Mouse (Mus musculus) liver, embryonic 14.5 days (tissue): ENCODE measurements around the gene Apoc4.
A peak's percentile ranks its signal among the peaks of the same experiment; 100 is the strongest.

Source experiments
- CTCF ChIP-seq: IDR thresholded peaks from 2 replicates; pipeline ENCODE4 v1.5.1; 2016; ENCODE audit warnings: antibody characterized with exemption, low read depth, control low read depth
- EP300 ChIP-seq: IDR thresholded peaks from 2 replicates; pipeline ENCODE4 v1.6.1; 2016; ENCODE audit warnings: antibody characterized with exemption, low read depth

DNA sequence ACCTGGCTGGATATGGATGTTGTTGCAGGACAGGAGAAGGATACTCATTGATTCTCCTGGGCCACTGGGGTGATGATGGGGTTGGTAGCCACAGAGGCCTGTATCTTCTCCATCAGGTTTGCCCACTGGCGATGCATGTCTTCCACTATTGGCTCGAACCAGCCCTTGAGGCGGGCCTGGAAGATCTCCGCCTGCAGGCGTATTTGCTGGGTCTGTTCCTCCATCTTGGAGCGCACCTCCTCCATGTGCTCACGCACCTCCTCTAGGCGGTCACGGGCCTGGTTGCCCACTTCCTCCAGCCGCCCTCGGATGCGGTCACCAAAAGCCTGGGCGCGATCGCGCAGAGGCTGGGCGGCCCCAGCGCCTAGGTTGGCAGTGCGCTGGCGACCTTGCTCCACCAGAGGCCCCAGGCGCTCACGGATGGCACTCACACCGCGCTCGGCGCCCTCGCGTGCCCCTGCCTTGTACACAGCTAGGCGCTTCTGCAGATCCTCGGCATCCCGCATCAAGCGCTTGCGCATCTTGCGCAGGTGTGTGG is 15.1 kb upstream of the Apoc4 start:
- no peak for TF ChIP-seq EP300
- TF ChIP-seq CTCF, result 0 out of 2 replicates have a peak, but pooled peaks have one; percentile 5
